Mouse (Mus musculus): Measurements from ENCODE around the gene Iqch.

DNA sequence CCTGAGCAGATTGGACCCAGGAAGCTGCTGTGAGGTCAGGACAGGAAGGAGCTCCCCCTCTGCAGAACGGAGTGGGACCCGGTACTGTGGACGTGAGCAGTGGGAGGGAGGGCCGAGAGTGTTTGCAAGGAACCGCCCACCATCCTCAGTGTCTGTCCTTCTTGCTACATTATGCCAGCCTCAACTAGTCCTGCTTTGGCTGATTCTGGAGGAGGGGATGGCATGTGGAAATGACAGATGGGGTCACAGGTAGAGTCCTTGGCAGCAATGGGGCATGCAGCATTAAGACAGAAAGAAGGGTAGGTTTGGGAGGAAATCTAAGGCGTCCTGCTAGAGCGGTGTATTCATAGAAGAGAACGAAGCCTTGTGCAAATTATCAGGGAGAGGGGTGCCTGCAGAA lies 40.4 kb downstream of the Iqch start:
- TF ChIP-seq TAL1 (IDR thresholded peaks at IDR 0.05; ENCODE audit: low read length) (no peak), GATA1 (IDR thresholded peaks at IDR 0.05; ENCODE audit: low read length) (no peak)

Measured in erythroblast, embryonic 14.5 days (primary cell).